Mouse (Mus musculus) right cerebral cortex, adult 2 months (tissue): ENCODE measurements around the gene Med16.
A peak's percentile ranks its signal among the peaks of the same experiment; 100 is the strongest.

ENCODE experiments used
- DNase-seq, 2 experiments: peaks; one replicate each; pipeline ENCODE4 v3.0.0; 2021 to 2022; ENCODE audit warnings: low spot score in 2 of 2

The Med16 gene

DNA sequence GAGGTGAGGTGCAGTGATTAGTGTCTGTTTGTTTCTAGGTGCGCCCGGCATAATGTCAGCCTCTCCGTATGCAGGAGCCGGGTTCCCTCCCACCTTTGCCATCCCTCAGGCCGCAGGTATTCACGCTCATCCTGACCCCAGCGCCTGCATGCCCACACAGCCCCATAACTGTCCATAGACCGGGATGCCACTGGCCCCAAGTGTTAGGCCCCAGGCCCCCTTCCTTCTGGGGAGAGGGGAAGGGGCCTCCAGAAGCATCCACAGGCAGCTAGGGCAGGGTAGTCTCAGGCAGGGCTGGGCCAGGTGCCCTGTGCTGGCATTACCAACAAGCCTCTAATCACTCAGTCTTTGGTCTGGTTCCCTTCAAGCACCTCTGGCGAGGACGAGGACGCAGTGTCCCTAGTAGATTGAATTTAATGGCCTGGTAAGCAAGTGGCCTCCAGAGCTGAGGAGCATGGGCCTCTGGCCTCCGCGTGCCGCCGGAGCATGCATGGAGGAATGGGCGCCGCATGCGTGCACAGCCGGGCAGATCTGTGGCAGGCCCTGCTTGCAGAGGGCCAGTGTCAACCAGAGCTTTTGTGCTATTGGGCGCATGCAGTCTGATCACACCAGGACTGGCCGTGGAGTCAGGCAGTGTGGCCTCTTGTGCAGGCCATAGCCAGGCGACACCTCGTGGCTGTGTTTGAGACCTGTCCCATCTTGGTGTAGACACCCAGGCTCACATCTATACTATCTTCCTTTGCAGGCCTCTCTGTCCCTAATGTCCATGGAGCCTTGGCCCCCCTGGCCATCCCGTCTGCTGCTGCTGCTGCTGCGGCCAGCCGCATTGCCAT lies 48.4 kb downstream of the Med16 start:
- no peak for DNase-seq

- DNase-seq: no peak
These were observed 49.6 kb downstream of the Med16 start for GRCm38 (mm10) chr10:79859116-79859515.

- peak; percentile 69 to 77 for DNase-seq
These were observed 50.2 kb downstream of the Med16 start for GRCm38 (mm10) chr10:79858416-79859074.

DNA sequence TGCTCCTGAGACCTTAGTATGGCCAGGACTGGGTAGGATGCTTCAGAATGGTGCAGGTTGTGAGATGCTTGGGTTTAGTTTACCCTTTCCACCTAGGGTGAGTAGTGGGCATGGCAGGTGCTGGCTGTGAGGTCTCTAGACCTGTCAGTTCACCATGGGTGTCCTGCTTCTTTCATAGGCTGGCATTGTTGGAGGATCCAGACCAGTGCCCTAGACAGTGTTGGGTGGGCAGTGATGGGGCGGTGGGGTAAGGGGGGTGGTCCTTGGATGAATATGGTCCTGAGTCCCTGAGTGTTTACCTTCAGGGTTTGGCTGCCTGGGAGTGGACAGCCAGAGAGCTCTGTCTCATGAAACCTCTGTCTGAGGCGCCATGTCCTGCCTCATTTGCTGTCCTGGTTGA lies 50.8 kb downstream of the Med16 start:
- DNase-seq: no peak

- DNase-seq: peak in 1 of 2 experiments; percentile 45
These were observed 51.3 kb downstream of the Med16 start for GRCm38 (mm10) chr10:79857452-79857811.

DNA sequence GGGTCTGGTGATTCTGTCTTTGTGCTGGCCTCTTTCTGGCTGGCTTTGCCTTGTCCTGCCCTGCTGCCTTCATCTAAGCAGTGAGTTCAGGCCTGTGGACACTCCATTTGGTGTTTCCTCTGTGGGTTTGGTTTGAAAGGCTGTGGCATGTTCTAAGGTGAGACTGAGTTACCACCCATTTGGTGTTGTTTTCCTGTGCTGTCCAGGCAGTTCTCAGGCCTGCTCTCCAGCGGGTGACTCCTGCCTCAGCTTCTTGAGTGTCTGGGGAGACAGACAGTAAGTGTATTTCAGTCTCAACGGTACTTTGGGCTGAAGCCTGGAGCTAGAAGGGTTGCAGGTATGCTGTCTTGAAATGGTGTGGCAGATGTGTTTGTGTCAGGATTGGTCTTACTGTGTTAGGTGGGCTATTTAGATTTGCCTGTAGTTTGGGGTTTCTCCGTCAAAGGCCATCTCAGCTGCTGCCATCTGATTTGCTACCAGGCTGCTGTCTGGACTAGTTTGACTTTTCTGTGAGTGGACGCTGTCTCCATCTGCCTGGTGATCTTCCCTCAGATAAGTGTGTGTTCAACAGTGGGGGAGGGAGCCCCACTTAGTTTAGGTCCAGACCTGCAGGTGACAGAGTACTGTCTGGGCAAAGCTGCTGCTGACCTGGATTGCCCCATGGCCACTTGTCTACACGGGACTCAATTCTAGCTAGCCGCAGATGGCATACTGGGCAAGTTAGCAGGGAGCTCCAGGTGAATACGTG lies 51.8 kb downstream of the Med16 start:
- no peak for DNase-seq

DNA sequence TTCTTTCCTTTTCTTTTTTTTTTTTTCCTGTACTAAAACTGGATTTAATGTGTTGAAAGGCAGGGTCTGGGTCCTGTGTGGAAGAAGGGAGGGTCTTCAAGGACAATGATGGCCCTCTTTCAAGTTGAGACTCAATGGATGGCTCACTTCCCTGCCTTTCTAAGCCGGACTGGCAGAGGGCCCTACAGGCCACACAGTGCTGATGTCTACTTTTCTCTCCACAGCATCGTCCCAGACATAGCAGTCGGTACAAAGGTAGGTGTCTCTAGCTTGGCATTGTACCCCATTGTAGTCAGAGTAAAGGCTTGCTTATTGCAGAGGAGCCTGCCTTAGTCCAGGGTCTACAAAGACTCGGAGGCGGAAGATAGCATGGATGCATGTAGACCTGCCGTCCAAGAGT lies 52.4 kb downstream of the Med16 start:
- DNase-seq: no peak

- no peak for DNase-seq
These were observed 53.1 kb downstream of the Med16 start for GRCm38 (mm10) chr10:79855558-79856184.

GRCm38 (mm10) chr10:79854801-79855541 lies 53.8 kb downstream of the Med16 start:
- DNase-seq: peak in 1 of 2 experiments; percentile 57

DNA sequence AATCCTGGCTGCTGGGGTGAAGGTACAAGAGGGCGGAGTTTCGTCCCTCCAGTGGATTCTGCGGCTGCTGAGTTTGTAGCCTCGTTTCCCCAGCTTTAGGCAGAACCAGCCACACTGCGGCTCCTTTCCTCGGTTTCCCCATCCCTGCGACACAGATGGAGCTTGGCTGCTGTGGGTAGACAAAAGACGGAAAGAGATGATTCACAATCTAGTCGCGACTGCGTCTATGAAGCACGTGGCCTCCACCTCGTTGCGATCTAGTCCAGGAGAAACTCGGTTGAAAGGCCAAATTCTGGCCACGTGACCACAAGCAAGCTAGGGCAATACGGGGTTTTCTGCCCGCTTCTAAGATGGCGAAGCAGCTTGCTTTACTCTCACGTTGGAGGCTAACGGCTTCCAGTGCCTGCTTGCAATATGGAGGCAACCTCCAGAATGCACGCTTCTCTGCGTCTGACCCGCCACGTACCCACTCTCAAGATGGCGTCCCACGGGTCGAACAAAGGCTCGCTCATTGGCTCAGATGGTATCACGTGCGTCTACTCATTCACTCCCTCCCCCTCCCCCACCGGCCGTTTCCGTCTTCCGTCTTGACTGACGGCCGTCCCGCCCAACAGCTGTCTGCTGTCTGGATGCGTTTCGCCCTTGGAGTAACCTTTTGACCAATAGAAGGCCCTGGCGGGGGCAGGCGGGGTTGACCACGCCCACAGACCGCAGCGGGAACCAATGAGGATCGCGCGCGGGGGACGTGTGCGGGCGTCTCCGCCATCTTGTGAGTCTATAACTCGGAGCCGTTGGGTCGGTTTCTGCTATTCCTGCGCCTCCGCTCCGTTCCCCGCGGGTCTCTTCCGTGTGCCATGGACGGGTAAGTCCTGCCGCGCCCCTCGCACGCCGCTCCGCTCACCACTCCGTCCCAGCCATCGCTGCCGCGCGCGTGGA lies 54.6 kb downstream of the Med16 start, which contains the start of gene Ptbp1:
Ptbp1 (plus strand) TSS at position 568 of the 936 bp plus-strand sequence.
- peak; percentile 99 for DNase-seq

DNA sequence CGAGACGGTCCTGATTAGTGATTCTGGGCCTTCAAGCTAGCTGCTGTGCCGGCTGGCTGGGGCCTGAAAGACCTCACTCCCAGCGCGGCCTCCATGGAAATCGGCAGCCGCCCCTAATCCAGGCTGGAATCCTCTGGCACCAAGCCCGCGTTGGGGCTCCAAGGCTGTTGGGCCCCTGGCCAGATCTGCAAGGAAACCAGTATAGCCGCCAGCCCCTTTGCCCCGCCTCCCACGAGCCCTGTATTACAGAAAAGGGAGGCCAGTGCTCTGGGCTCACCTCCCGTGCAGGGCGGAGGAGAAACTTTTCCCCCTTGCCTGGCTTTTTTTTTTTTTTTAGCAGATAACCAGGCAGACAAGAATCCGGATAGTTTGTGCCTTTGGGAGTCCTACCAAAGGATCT lies 55.3 kb downstream of the Med16 start:
- DNase-seq: peak; percentile 79 to 82

- DNase-seq: no peak
These were observed 55.9 kb downstream of the Med16 start for GRCm38 (mm10) chr10:79852827-79853226.

- DNase-seq: no peak
These were observed 56.5 kb downstream of the Med16 start for GRCm38 (mm10) chr10:79852107-79852789.

DNA sequence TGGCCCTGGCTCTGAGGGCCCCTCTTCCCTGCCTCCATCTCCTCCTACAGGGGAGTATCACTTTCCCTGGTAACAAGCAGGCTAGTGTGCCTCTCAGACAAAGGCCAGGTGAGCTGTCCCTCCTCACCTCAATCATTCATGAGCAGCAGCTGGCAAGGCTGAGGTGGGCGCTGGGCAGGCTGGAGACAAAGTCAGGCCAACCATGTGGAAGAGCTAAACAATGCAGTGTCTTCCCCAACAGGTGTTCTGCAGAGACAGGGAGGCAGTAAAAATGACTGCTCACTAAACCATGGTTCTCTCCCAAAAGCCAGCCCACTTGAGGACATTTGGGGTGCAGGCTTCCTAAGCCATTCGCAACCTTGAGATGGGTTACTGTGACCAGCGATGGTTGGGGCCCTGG lies 57.1 kb downstream of the Med16 start:
- no peak for DNase-seq

DNA sequence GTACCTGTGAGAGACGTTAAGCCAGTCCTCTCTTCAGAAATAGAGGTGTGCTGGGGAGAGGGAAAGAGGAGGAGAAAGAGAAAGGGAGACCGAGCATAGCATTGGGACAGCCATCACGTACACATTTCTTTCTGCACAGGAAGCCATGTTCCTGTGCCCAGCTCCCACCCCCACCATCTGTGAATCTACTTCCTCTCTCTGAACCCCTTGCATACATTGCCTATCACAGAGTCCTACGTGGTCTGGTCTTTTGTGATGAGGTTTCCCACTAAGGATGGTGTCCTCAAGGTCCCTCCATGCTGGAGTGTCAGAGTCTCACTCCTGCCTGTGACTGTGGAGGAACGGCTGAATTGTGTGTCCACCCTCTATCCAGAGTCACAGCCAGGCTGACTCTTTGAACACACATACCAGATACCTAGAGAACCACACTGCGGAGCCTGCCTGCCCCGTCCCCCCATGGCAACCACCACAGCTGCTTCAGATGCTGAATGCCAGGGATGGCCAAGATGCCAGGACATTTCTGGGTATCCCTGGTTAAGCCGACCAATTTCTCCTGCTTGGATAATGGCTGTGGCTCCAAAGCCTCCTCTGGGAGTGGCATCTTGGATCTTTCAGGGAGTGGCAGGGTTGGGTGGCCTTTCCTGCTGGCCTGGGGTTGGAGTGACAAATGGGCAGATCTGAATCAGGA lies 58.6 kb downstream of the Med16 start:
- no peak for DNase-seq

- DNase-seq: no peak
These were observed 62.2 kb downstream of the Med16 start for GRCm38 (mm10) chr10:79846553-79846952.
